Mouse (Mus musculus): ENCODE data around the gene Saysd1. TPM values are rescaled to one million over a fixed set of nuclear protein-coding genes. Genes with fewer than 3 reads are reported as not detected.
"Not testable (repeated sequence)": the region's sequence is repeated elsewhere in the genome, so short reads cannot be mapped to it uniquely, and the experiment has no call there.

Saysd1 gene
- polyA plus RNA-seq, 1 experiment from 2014 or later = 18.9 TPM

GRCm38 (mm10) chr14:20032738-20033116 lies 105.6 kb downstream of the Saysd1 start:
- Histone ChIP-seq H3K4me1 (ENCODE audit: insufficient read depth, low read depth, low read length) (no peaks in the 10 kb centered on the region), H3K4me2 (replicated peaks; ENCODE audit: low read depth, low read length) (no peak overlapping the region), H3K27ac (ENCODE audit: low read length) (no peak overlapping the region), H3K9ac (replicated peaks; ENCODE audit: low read depth) (no peak overlapping the region), H3K27me3 (replicated peaks; ENCODE audit: insufficient read depth, low read length) (no peaks in the 10 kb centered on the region), H3K4me3 (ENCODE audit: low read depth, low read length) (no peak overlapping the region), H3K36me3 (ENCODE audit: insufficient read depth, low read length) (no peaks in the 10 kb centered on the region), H3K9me3 (ENCODE audit: low read length) (no peaks in the 10 kb centered on the region)
- DNase-seq (ENCODE audit: low spot score) (no peak), ATAC-seq (no peak)
- 65% methylated on average over 1 of the region's 3 CpGs for WGBS
- TF ChIP-seq CTCF (IDR thresholded peaks at IDR 0.05) (no peak), EP300 (IDR thresholded peaks at IDR 0.05) (no peak)

DNA sequence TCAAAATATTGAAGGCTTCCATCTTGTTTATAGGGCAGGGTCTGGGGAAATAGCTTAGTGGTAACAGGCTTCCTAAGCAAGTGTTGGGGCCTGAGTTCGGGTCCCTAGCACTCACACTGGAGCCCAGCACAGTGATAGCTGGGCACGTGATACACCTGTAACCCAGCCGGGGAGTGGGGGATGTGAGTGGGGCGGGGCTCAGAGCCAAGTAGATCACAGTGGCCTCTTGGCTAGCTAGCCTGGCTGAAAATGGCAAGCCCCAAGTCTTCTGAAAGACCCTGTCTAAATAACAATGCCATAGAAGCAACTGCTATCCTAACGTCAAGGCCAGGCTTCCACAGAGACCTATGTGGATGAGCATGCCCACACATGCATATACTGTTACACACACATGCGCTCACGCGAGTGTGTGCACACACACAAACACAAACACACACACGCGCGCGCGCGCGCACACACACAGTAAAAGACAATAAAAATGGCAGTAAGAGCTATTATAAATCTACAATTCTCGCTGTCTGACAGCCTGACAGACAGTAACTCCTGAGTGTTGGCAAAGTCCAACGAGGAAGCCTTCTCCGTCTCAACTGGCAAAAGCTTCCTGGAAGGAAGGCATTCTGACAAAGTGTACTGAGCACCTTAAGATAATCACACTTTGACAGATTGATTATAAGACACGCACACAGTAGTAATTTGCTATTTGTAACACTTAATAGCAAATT lies 106.2 kb downstream of the Saysd1 start:
- DNase-seq (ENCODE audit: low spot score) = no peak
- no peaks in the 10 kb centered on the region for H3K4me1 ChIP-seq (ENCODE audit: insufficient read depth, low read depth, low read length)
- no peak overlapping the region for H3K9ac ChIP-seq (replicated peaks; ENCODE audit: low read depth)
- H3K27ac ChIP-seq (ENCODE audit: low read length) = no peak overlapping the region
- WGBS = 75% methylated on average over 19 of the region's 19 CpGs
- H3K27me3 ChIP-seq (replicated peaks; ENCODE audit: insufficient read depth, low read length) = no peaks in the 10 kb centered on the region
- no peak overlapping the region for H3K4me3 ChIP-seq (ENCODE audit: low read depth, low read length)
- no peak overlapping the region for H3K4me2 ChIP-seq (replicated peaks; ENCODE audit: low read depth, low read length)
- no peak for ATAC-seq
- H3K9me3 ChIP-seq (ENCODE audit: low read length) = no peaks in the 10 kb centered on the region
- H3K36me3 ChIP-seq (ENCODE audit: insufficient read depth, low read length) = no peaks in the 10 kb centered on the region
- TF ChIP-seq CTCF (IDR thresholded peaks at IDR 0.05) (no peak), EP300 (IDR thresholded peaks at IDR 0.05) (no peak)

- no peak overlapping the region for H3K9ac ChIP-seq (replicated peaks; ENCODE audit: low read depth)
- H3K4me3 ChIP-seq (ENCODE audit: low read depth, low read length) = no peak overlapping the region
These were observed 108.7 kb downstream of the Saysd1 start for GRCm38 (mm10) chr14:20029606-20030005.

DNA sequence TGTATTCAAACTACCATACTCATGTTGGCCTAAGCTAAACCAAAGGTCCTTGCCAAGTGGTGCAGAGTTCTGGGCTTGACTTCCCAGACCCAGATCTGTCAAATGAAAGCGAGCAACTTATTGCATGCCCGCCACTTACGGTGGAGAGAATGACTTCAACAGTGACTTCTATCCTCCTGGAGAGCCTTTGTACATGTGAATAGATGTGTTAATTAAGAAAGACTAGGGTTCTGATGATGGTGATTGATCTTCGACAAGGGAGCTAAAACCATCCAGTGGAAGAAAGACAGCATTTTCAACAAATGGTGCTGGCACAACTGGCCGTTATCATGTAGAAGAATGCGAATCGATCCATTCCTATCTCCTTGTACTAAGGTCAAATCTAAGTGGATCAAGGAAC lies 110.9 kb downstream of the Saysd1 start:
- not testable (repeated sequence) for H3K9me3 ChIP-seq (ENCODE audit: low read length); ATAC-seq; H3K4me2 ChIP-seq (replicated peaks; ENCODE audit: low read depth, low read length); DNase-seq (ENCODE audit: low spot score); H3K36me3 ChIP-seq (ENCODE audit: insufficient read depth, low read length); H3K27ac ChIP-seq (ENCODE audit: low read length); H3K4me1 ChIP-seq (ENCODE audit: insufficient read depth, low read depth, low read length); H3K27me3 ChIP-seq (replicated peaks; ENCODE audit: insufficient read depth, low read length); H3K9ac ChIP-seq (replicated peaks; ENCODE audit: low read depth); H3K4me3 ChIP-seq (ENCODE audit: low read depth, low read length)
- WGBS = 94% methylated on average over 7 of the region's 7 CpGs

More at GRCm38 (mm10) chr14:20029606-20030005, 108.7 kb downstream of the Saysd1 start:
- Histone ChIP-seq H3K9me3 (ENCODE audit: low read length) (no peaks in the 10 kb centered on the region), H3K36me3 (ENCODE audit: insufficient read depth, low read length) (no peaks in the 10 kb centered on the region), H3K27ac (ENCODE audit: low read length) (no peak overlapping the region), H3K4me1 (ENCODE audit: insufficient read depth, low read depth, low read length) (no peaks in the 10 kb centered on the region), H3K4me2 (replicated peaks; ENCODE audit: low read depth, low read length) (no peak overlapping the region), H3K27me3 (replicated peaks; ENCODE audit: insufficient read depth, low read length) (no peaks in the 10 kb centered on the region)
- TF ChIP-seq CTCF (IDR thresholded peaks at IDR 0.05) (no peak), EP300 (IDR thresholded peaks at IDR 0.05) (no peak)
- WGBS = 67% methylated on average over 3 of the region's 3 CpGs
- DNase-seq (ENCODE audit: low spot score) (no peak), ATAC-seq (no peak)

Other genes with a start within 250 kb of the Saysd1 start
- 27.9 and 29.5 TPM in 2 replicates for gene Gng2, start 160.9 kb downstream of the Saysd1 start, polyA plus RNA-seq (2015; fragmentation: Nextera tagmentation; extraction: Ambion mirVana)
- gene Kcnk5, start 43.3 kb upstream of the Saysd1 start, polyA plus RNA-seq (2015; fragmentation: Nextera tagmentation; extraction: Ambion mirVana) = 4.5 and 5.2 TPM in 2 replicates
- 0.20 TPM in 1 of 2 replicates, not detected in the other for gene Kcnk16, start 130.7 kb upstream of the Saysd1 start, polyA plus RNA-seq (2015; fragmentation: Nextera tagmentation; extraction: Ambion mirVana)
- 12.6 and 13.0 TPM in 2 replicates for gene Nudt13, start 156.2 kb upstream of the Saysd1 start, polyA plus RNA-seq (2015; fragmentation: Nextera tagmentation; extraction: Ambion mirVana)
- 19.0 and 19.1 TPM in 2 replicates for gene Ecd, start 209.6 kb upstream of the Saysd1 start, polyA plus RNA-seq (2015; fragmentation: Nextera tagmentation; extraction: Ambion mirVana)
- gene Fam149b, start 209.6 kb upstream of the Saysd1 start, polyA plus RNA-seq (2015; fragmentation: Nextera tagmentation; extraction: Ambion mirVana) = 14.7 and 16.9 TPM in 2 replicates

Measured in lung, postnatal 0 days (tissue).